Mouse (Mus musculus) adrenal gland, postnatal 14 days (tissue): ENCODE measurements around the gene Foxp1. TPM values are rescaled to one million over a fixed set of nuclear protein-coding genes. Genes with fewer than 3 reads are reported as not detected.

ENCODE experiments used
- DNase-seq: peaks from one replicate; pipeline ENCODE4 v3.0.0; 2021; ENCODE audit warnings: mixed read lengths
- total RNA-seq: library from RNA; stranded (reverse); gene quantifications from 2 replicates; pipeline ENCODE4 v1.2.3, GENCODE M21; 2021

Foxp1 gene
- total RNA-seq, 1 experiment from 2014 or later: 46.4 TPM

GRCm38 (mm10) chr6:98993231-98993630 lies 529.3 kb downstream of the Foxp1 start:
- no peak for DNase-seq

- peak; percentile 28 for DNase-seq
Measured at GRCm38 (mm10) chr6:98992772-98993147, 529.8 kb downstream of the Foxp1 start.

- DNase-seq: no peak
Measured at GRCm38 (mm10) chr6:98991900-98992771, 530.4 kb downstream of the Foxp1 start.

DNA sequence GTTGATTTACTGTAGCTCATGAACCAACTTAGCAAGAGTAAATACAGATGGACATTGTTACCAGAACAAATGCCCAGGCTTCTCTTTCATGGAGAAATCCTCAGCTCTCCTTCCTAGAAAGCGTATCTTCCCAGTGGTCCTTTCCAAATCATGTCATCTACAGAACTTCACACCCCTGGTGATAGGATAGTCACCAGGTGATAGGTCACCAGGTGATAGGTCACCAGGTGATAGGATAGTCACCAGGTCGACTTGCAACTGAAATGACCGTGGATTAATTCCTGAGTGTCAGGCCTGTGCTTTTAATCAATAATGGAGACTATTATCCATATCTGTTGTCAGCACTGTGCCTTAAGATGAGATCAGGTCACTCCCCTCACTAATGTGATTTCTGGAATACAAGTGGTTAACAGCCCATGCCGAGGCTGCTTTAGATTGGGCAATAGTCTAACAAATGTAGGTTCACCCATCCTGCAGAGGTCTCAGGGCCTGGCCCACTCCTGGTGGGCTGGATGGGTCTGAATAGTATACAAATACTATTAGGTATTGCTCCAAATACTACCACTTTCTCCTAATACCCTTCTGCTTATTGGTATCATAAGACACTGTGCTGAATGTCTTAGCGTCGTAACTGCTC lies 534.9 kb downstream of the Foxp1 start:
- DNase-seq: no peak

- DNase-seq: no peak
Measured at GRCm38 (mm10) chr6:98985452-98985851, 537.1 kb downstream of the Foxp1 start.

- no peak for DNase-seq
Measured at GRCm38 (mm10) chr6:98984626-98985025, 537.9 kb downstream of the Foxp1 start.

GRCm38 (mm10) chr6:98984026-98984425 lies 538.5 kb downstream of the Foxp1 start:
- DNase-seq: no peak

- no peak for DNase-seq
Measured at GRCm38 (mm10) chr6:98983311-98983838, 539.1 kb downstream of the Foxp1 start.

DNA sequence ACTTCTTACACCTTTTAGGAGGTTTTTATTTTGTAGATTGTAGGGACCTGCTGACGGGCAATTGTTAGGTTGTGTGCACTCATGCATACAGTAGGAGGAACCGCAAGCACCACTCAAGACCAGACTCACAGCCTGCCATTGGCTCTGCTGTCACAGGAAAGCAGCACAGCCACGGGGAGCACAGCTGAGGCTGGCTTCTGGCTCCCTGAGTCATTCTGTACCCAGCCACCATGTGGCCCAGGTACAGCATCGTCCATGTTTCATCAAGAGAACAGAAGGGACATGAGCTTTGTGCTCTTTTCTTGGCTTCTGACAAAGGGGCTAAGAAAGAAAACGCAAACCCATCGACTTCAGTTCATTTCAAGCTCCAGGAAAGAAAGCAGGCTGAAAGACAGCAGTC lies 541.3 kb downstream of the Foxp1 start:
- no peak for DNase-seq

DNA sequence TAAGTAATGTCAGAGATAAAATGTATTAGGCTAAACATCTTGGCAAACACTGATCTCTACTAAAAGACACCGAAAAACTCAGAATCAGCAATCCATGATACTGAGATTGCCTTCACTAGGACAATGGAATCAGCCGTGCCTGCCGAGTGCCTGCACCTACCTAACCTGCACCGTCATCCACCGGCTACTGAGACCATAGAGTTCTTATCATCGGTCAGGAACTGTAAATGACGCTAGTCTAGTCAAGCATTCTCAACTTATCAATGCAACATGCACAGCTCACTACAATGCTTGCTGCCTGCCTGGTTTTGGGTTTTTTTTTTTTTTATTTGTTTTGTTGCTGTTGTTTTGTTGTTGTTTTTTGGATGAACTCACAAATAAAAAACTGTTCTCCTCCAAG lies 542.1 kb downstream of the Foxp1 start:
- DNase-seq: no peak

- no peak for DNase-seq
Measured at GRCm38 (mm10) chr6:98980001-98980400, 542.5 kb downstream of the Foxp1 start.

- DNase-seq: no peak
Measured at GRCm38 (mm10) chr6:98977806-98978205, 544.7 kb downstream of the Foxp1 start.

GRCm38 (mm10) chr6:98975918-98976317 lies 546.6 kb downstream of the Foxp1 start:
- no peak for DNase-seq

- no peak for DNase-seq
Measured at GRCm38 (mm10) chr6:98973433-98973832, 549.1 kb downstream of the Foxp1 start.

- no peak for DNase-seq
Measured at GRCm38 (mm10) chr6:98972404-98972803, 550.1 kb downstream of the Foxp1 start.

GRCm38 (mm10) chr6:98959333-98959732 lies 563.2 kb downstream of the Foxp1 start:
- DNase-seq: no peak

GRCm38 (mm10) chr6:98956522-98957169 lies 565.9 kb downstream of the Foxp1 start:
- DNase-seq: peak; percentile 40

- DNase-seq: no peak
Measured at GRCm38 (mm10) chr6:98955706-98956105, 566.8 kb downstream of the Foxp1 start.

GRCm38 (mm10) chr6:98954439-98954838 lies 568.1 kb downstream of the Foxp1 start:
- no peak for DNase-seq

DNA sequence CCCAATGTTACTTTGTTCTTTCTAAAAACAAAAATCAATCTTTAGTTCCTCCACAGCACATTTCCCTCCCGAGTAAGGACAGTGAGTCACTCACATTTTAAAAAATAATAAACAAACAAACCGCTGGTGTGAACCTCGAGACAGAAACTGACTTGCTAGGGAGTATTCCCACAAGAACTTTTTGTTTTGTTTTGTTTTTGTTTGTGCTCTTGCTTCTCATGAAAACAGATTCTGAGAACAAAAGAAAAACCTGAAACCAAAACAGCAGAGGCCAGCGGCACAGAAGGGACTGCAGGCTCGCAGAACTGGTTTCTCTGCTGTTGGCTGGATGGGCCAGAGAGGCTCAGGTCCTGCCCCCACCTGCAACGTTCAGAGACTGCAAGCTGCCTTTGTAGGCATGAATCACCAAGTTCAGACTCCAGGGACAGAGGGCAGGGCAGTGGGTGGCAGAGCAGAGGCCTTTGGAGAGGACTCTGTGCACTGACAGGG lies 572.8 kb downstream of the Foxp1 start:
- DNase-seq: peak; percentile 79

DNA sequence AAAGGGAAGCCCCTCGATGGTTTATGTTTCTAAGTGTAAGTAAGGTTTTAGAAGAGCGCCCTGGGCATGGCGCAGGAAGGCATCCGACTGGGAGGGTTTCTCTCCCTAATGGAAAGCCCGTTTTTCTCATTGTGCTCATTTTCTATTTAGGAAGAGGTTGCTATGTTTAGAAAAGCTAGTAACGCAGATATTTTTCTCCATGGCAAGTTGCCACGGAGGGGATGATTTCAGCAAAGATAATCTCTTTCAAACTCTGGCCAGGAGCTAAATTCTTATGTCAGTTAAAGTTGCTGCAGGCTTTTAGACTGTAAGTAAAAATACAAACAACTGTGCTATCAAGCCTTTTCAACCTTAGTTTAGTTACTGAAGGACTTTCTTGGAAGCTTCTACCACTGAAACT lies 573.2 kb downstream of the Foxp1 start:
- peak; percentile 26 for DNase-seq
